Mouse (Mus musculus) ES-Bruce4 (cell line): ENCODE data around the gene Kcnk4.

Source experiments
- CTCF ChIP-seq: IDR thresholded peaks from one replicate; pipeline ENCODE4 v1.8.1; 2011; ENCODE audit warnings: low read depth, low read length
- EP300 ChIP-seq: IDR thresholded peaks from 2 replicates; pipeline ENCODE4 v1.6.1; 2011; ENCODE audit warnings: low read depth, low read length; ENCODE audit not compliant: insufficient read depth
- POLR2A ChIP-seq: IDR thresholded peaks from one replicate; pipeline ENCODE4 v1.8.1; 2011; ENCODE audit warnings: low read length; ENCODE audit not compliant: insufficient read depth

- no peak for TF ChIP-seq CTCF
- TF ChIP-seq POLR2A: no peak
- TF ChIP-seq EP300: no peak
Measured at GRCm38 (mm10) chr19:6907094-6907493, 27.2 kb downstream of the Kcnk4 start.
